Mouse (Mus musculus) CH12.LX (cell line): ENCODE data around the gene Mad1l1. TPM values are rescaled to one million over a fixed set of nuclear protein-coding genes. Genes with fewer than 3 reads are reported as not detected.

ENCODE experiments used
- DNase-seq: peaks from one replicate; pipeline ENCODE4 v3.0.0-alpha.2; 2013; ENCODE audit errors: extremely low read depth
- H3K27ac ChIP-seq: 2 replicates; pipeline ENCODE4 v1.5.1; 2012; ENCODE audit warnings: low read depth, mild to moderate bottlenecking, control low read depth, moderate library complexity; ENCODE audit not compliant: insufficient read depth
- H3K27me3 ChIP-seq: replicated peaks from 2 replicates; pipeline ENCODE3; 2012; ENCODE audit warnings: inconsistent platforms
- H3K36me3 ChIP-seq, 2 experiments: replicated peaks in 1 of 2; 2 replicates each; pipeline versions ENCODE3 to v1.6.1; 2012; ENCODE audit warnings: inconsistent platforms in 1 of 2, low read length in 1 of 2, mild to moderate bottlenecking in 1 of 2, mixed read lengths in 1 of 2, moderate library complexity in 1 of 2; ENCODE audit not compliant: control insufficient read depth in 1 of 2, insufficient read depth in 1 of 2
- H3K4me1 ChIP-seq, 2 experiments: 2 replicates each; pipeline ENCODE4 v1.6.1; 2012; ENCODE audit warnings: inconsistent platforms in 1 of 2, moderate library complexity in 1 of 2; ENCODE audit not compliant: insufficient read depth in 2 of 2, control insufficient read depth in 1 of 2
- H3K4me2 ChIP-seq: 2 replicates; pipeline ENCODE4 v1.6.1; 2012; ENCODE audit warnings: low read depth, mild to moderate bottlenecking, control low read depth; ENCODE audit not compliant: poor library complexity, insufficient read depth, severe bottlenecking
- H3K4me3 ChIP-seq, 3 experiments: fragments of 150-350 bp in 1 of 3; sonication (generic) in 1 of 3; replicated peaks in 1 of 3; 2 replicates each; pipeline versions ENCODE3 to v1.5.1; 2011 to 2012; ENCODE audit warnings: low read depth in 2 of 3, low read length in 2 of 3, mild to moderate bottlenecking in 2 of 3, moderate library complexity in 2 of 3, control low read depth in 1 of 3, improper control_type of control experiment in 1 of 3, inconsistent platforms in 1 of 3, mixed read lengths in 1 of 3; ENCODE audit not compliant: poor library complexity in 1 of 3
- H3K79me2 ChIP-seq: replicated peaks from 2 replicates; pipeline ENCODE4 v1.6.1; 2012; ENCODE audit warnings: mild to moderate bottlenecking, moderate library complexity; ENCODE audit not compliant: control insufficient read depth, poor library complexity, insufficient read depth, severe bottlenecking; ENCODE audit errors: extremely low read depth
- H3K9ac ChIP-seq: 2 replicates; pipeline ENCODE4 v1.6.1; 2012; ENCODE audit warnings: low read depth, mild to moderate bottlenecking, control low read depth, moderate library complexity; ENCODE audit not compliant: insufficient read depth
- H3K9me3 ChIP-seq: replicated peaks from 2 replicates; pipeline ENCODE3; 2012; ENCODE audit warnings: low read length, inconsistent platforms, mixed read lengths
- E2F4 ChIP-seq: IDR thresholded peaks from 2 replicates; pipeline ENCODE4 v1.6.1; 2011; ENCODE audit warnings: low read depth, low read length, improper control_type of control experiment; ENCODE audit not compliant: insufficient replicate concordance
- ELF1 ChIP-seq: IDR thresholded peaks from 2 replicates; pipeline ENCODE4 v1.6.1; 2014; ENCODE audit warnings: low read depth, mild to moderate bottlenecking, inconsistent platforms, low read length, improper control_type of control experiment
- HCFC1 ChIP-seq: IDR thresholded peaks from 2 replicates; pipeline ENCODE4 v1.6.1; 2012; ENCODE audit warnings: low read depth, mild to moderate bottlenecking, inconsistent platforms, low read length, improper control_type of control experiment
- IRF4 ChIP-seq: IDR thresholded peaks from 2 replicates; pipeline ENCODE4 v1.6.1; 2014; ENCODE audit warnings: low read depth, mild to moderate bottlenecking, inconsistent platforms, low read length, improper control_type of control experiment
- JUN ChIP-seq: IDR thresholded peaks from 2 replicates; pipeline ENCODE4 v1.6.1; 2011; ENCODE audit warnings: low read depth, mild to moderate bottlenecking, low read length, improper control_type of control experiment, moderate library complexity; ENCODE audit not compliant: insufficient read depth
- JUND ChIP-seq: conservative IDR thresholded peaks from 2 replicates; pipeline ENCODE4 v1.6.1; 2011; ENCODE audit warnings: low read depth, low read length, improper control_type of control experiment
- MAFK ChIP-seq: IDR thresholded peaks from 2 replicates; pipeline ENCODE4 v1.6.1; 2011; ENCODE audit warnings: low read length, improper control_type of control experiment; ENCODE audit not compliant: insufficient replicate concordance
- NRF1 ChIP-seq: IDR thresholded peaks from 2 replicates; pipeline ENCODE4 v1.6.1; 2014; ENCODE audit warnings: low read depth, mild to moderate bottlenecking, inconsistent platforms, low read length, improper control_type of control experiment, moderate library complexity
- SIN3A ChIP-seq: IDR thresholded peaks from 2 replicates; pipeline ENCODE4 v1.6.1; 2012; ENCODE audit warnings: low read length, improper control_type of control experiment, inconsistent platforms
- SMC3 ChIP-seq: IDR thresholded peaks from 2 replicates; pipeline ENCODE4 v1.6.1; 2011; ENCODE audit warnings: low read depth, low read length, improper control_type of control experiment
- TBP ChIP-seq: conservative IDR thresholded peaks from 2 replicates; pipeline ENCODE4 v1.6.1; 2011; ENCODE audit warnings: low read depth, low read length, improper control_type of control experiment
- UBTF ChIP-seq: IDR thresholded peaks from 2 replicates; pipeline ENCODE4 v1.6.1; 2012; ENCODE audit warnings: low read depth, mild to moderate bottlenecking, inconsistent platforms, low read length, improper control_type of control experiment, moderate library complexity
- USF1 ChIP-seq: IDR thresholded peaks from 2 replicates; pipeline ENCODE4 v1.6.1; 2014; ENCODE audit warnings: low read depth, mild to moderate bottlenecking, inconsistent platforms, low read length, improper control_type of control experiment
- ZC3H11A ChIP-seq: IDR thresholded peaks from 2 replicates; pipeline ENCODE4 v1.6.1; 2012; ENCODE audit warnings: low read depth, mild to moderate bottlenecking, inconsistent platforms, low read length, improper control_type of control experiment
- dilution Hi-C: fragments of 300-500 bp; cut with MboI; formaldehyde crosslinking; loops from 2 replicates; pipeline ENCODE4 v1.14.3; 2020; ENCODE audit warnings: low sequenced_read_pairs; ENCODE audit not compliant: extremely low pct_unique_long_range_greater_than_20kb, extremely low pct_ligation_motif_present
- in situ Hi-C: fragments of 300-500 bp; cut with MboI; formaldehyde crosslinking; loops from 3 replicates; pipeline ENCODE4 v1.14.3; 2019; ENCODE audit warnings: low sequenced_read_pairs, low pct_ligation_motif_present, low pct_unique_long_range_greater_than_20kb, mixed read lengths
- polyA plus RNA-seq: library from polyadenylated mRNA; unstranded; fragments of >175 nt; gene quantifications from 2 replicates; pipeline ENCODE4 v1.2.1, GENCODE M21; 2012; ENCODE audit warnings: low read depth; ENCODE audit not compliant: insufficient read length
- total RNA-seq, 2 experiments: library from RNA; depleted of rRNA; stranded (reverse); fragments of 300-350 nt in 1 of 2; fragments of >200 nt in 1 of 2; gene quantifications; 2 replicates each; pipeline ENCODE4 v1.2.3; 2012 to 2014

Gene Mad1l1
- total and polyA plus RNA-seq, 3 experiments: 24.8 to 45.6 (median 28.9) TPM

DNA sequence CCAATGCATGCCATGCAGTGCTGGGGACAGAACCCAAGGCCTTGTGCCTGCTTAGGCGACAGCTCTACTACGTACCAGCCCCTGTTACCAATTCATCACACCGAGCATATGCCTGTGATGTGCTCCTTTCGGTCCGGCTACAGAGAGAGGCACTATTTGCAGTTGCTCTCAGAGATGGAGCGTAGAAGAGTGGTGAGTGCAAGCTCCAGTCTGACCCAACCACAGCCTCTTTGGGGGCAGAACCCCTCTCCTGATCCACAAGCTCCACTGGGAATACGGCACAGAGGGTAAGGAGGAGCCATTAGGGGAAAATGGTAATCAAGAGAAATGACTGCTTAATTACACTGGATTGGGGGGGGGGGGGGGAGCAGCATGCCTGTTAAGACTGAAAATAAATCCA is 193.4 kb downstream of the Mad1l1 start:
- H3K27me3 ChIP-seq: no peaks in the 10 kb centered on the region
- TF ChIP-seq MAFK (no peak), JUN (no peak)
- TF ChIP-seq, all 38 proteins: peak for 0
- H3K4me3 ChIP-seq: no peak overlapping the region
- no peak overlapping the region for H3K9ac ChIP-seq
- H3K9me3 ChIP-seq: no peaks in the 10 kb centered on the region
- dilution Hi-C loops: no loop called here
- no peak overlapping the region for H3K4me2 ChIP-seq
- no peak overlapping the region for H3K27ac ChIP-seq
- in situ Hi-C loops: no loop called here
- H3K79me2 ChIP-seq: no peaks in the 10 kb centered on the region
- DNase-seq: no peak
- H3K4me1 ChIP-seq: peaks cover 0 to 24% of the 10 kb centered on the region in 2 experiments; a peak in 2 of 4 replicates
- peaks cover 3 to 78% of the 10 kb centered on the region in 2 experiments for H3K36me3 ChIP-seq

GRCm38 (mm10) chr5:140124626-140125025 is 196.7 kb downstream of the Mad1l1 start:
- no peak overlapping the region for H3K4me3 ChIP-seq
- no peak for TF ChIP-seq USF1
- no peak for TF ChIP-seq ZC3H11A
- no peak for TF ChIP-seq SMC3
- no peak for TF ChIP-seq JUN
- TF ChIP-seq NRF1: no peak
- TF ChIP-seq, all 38 proteins: peak for 0
- Histone ChIP-seq H3K4me2 (no peak overlapping the region), H3K27me3 (no peaks in the 10 kb centered on the region), H3K9me3 (no peaks in the 10 kb centered on the region), H3K79me2 (no peaks in the 10 kb centered on the region), H3K36me3 (peaks cover 3 to 63% of the 10 kb centered on the region in 2 experiments), H3K27ac (no peak overlapping the region), H3K4me1 (peaks cover 0 to 52% of the 10 kb centered on the region in 2 experiments; a peak in 2 of 4 replicates), H3K9ac (no peak overlapping the region)
- dilution Hi-C loops (no loop called here), in situ Hi-C loops (no loop called here)
- no peak for DNase-seq

GRCm38 (mm10) chr5:140123640-140124366 is 197.5 kb downstream of the Mad1l1 start:
- H3K4me1 ChIP-seq: peaks cover 0 to 52% of the 10 kb centered on the region in 2 experiments; a peak in 2 of 4 replicates
- no peak overlapping the region for H3K4me2 ChIP-seq
- dilution Hi-C loops (no loop called here), in situ Hi-C loops (no loop called here)
- no peak overlapping the region for H3K9ac ChIP-seq
- no peak for DNase-seq
- H3K9me3 ChIP-seq: no peaks in the 10 kb centered on the region
- H3K27ac ChIP-seq: no peak overlapping the region
- TF ChIP-seq IRF4 (no peak), UBTF (no peak), SIN3A (no peak), E2F4 (no peak), TBP (no peak), NRF1 (no peak), ELF1 (no peak), USF1 (no peak), HCFC1 (no peak), JUND (no peak), SMC3 (no peak)
- no peak overlapping the region for H3K4me3 ChIP-seq
- no peaks in the 10 kb centered on the region for H3K79me2 ChIP-seq
- H3K36me3 ChIP-seq: peaks cover 3 to 63% of the 10 kb centered on the region in 2 experiments
- H3K27me3 ChIP-seq: no peaks in the 10 kb centered on the region
